Mouse (Mus musculus) forebrain, embryonic 13.5 days (tissue): ENCODE results near the gene Wfdc11. TPM values are rescaled to one million over a fixed set of nuclear protein-coding genes. Genes with fewer than 3 reads are reported as not detected.
A peak's percentile ranks its signal among the peaks of the same experiment; 100 is the strongest.

Experiments
- ATAC-seq: fragments of 200-750 bp; cut with Nextera tagmentation; 2 replicates; pipeline ENCODE4 v1.8.0; 2017
- H3K27ac ChIP-seq: fragments of 300-500 bp; sonication (generic); 2 replicates; pipeline ENCODE4 v1.5.1; 2015; ENCODE audit warnings: inconsistent platforms, mild to moderate bottlenecking, moderate library complexity
- H3K27me3 ChIP-seq: fragments of 300-500 bp; sonication (generic); 2 replicates; pipeline ENCODE4 v1.6.1; 2015; ENCODE audit warnings: mild to moderate bottlenecking, inconsistent platforms
- H3K36me3 ChIP-seq: fragments of 300-500 bp; sonication (generic); 2 replicates; pipeline ENCODE4 v1.6.1; 2015; ENCODE audit warnings: mild to moderate bottlenecking, inconsistent platforms; ENCODE audit not compliant: poor library complexity, severe bottlenecking
- H3K4me1 ChIP-seq: fragments of 300-500 bp; sonication (generic); 2 replicates; pipeline ENCODE4 v1.6.1; 2015; ENCODE audit warnings: inconsistent platforms
- H3K4me2 ChIP-seq: fragments of 300-500 bp; sonication (generic); 2 replicates; pipeline ENCODE4 v1.6.1; 2015; ENCODE audit warnings: inconsistent platforms, mild to moderate bottlenecking, moderate library complexity
- H3K4me3 ChIP-seq: fragments of 300-500 bp; sonication (generic); 2 replicates; pipeline ENCODE4 v1.5.1; 2015; ENCODE audit warnings: mild to moderate bottlenecking, inconsistent platforms
- H3K9ac ChIP-seq: fragments of 300-500 bp; sonication (generic); 2 replicates; pipeline ENCODE4 v1.6.1; 2015; ENCODE audit warnings: mild to moderate bottlenecking, inconsistent platforms
- H3K9me3 ChIP-seq: fragments of 300-500 bp; sonication (generic); replicated peaks from 2 replicates; pipeline ENCODE4 v1.6.1; 2016; ENCODE audit warnings: inconsistent platforms
- WGBS: fragments of 180-500 bp; shearing (Covaris S2); methylation state at CpG from one replicate; pipeline ENCODE4 v1.1.7; 2015; 5-methylcytosine and 5-hydroxymethylcytosine counted together
- polyA plus RNA-seq: library from polyadenylated mRNA; unstranded; fragments of >200 nt; fragmentation: Nextera tagmentation; extraction: Ambion mirVana; gene quantifications from 2 replicates; pipeline ENCODE4 v1.2.1, GENCODE M21; 2015

The Wfdc11 gene
- polyA plus RNA-seq, 1 experiment from 2014 or later, result not detected

DNA sequence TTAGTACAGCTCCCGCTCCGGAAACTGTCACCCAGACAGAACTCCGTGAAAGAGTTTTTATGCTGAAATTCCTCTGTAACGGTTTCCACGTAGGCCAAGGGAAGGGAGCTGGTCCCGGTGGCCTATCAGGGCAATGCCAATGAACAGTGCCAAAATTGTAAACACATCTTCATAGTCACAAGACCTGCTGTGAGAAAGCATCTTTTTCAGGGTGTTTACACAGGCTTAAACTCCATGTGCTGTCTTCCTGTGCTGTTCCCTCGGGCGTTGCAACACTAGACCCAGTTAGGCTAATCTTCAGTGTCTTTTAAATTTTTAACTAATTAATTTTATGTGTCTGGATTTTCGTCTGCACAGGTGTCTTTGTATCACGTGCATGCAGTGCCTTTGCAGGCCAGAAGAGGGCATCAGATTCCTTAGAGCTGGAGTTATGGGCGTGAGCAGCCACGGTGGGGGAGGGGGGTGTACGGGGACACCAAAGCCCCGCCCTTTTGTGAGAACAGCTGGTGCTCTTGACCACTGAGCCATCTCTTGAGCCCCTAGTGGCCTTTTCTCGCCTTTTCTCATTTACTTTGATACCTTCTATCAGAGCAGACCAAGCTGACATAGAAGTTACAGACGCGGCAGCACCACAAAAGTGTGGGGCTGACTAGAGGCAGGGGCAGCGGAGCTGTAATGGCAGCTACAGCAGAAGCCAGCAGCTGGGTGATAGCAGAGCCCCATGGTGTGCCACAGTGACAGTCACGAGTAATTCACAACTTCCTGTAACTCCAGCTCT lies 5.2 kb upstream of the Wfdc11 start:
- Histone ChIP-seq H3K4me3 (peak overlapping the region; percentile 29), H3K27ac (no peak overlapping the region), H3K9ac (no peak overlapping the region), H3K36me3 (no peaks in the 10 kb centered on the region), H3K4me2 (peak overlapping the region; percentile 58), H3K4me1 (0 out of 2 replicates have a peak, but pooled peaks cover 11% of the 10 kb centered on the region), H3K9me3 (no peaks in the 10 kb centered on the region), H3K27me3 (no peaks in the 10 kb centered on the region)
- 19% methylated on average over 19 of the region's 19 CpGs for WGBS
- peak; percentile 55; the same call in 1 of the 2 replicates for ATAC-seq

DNA sequence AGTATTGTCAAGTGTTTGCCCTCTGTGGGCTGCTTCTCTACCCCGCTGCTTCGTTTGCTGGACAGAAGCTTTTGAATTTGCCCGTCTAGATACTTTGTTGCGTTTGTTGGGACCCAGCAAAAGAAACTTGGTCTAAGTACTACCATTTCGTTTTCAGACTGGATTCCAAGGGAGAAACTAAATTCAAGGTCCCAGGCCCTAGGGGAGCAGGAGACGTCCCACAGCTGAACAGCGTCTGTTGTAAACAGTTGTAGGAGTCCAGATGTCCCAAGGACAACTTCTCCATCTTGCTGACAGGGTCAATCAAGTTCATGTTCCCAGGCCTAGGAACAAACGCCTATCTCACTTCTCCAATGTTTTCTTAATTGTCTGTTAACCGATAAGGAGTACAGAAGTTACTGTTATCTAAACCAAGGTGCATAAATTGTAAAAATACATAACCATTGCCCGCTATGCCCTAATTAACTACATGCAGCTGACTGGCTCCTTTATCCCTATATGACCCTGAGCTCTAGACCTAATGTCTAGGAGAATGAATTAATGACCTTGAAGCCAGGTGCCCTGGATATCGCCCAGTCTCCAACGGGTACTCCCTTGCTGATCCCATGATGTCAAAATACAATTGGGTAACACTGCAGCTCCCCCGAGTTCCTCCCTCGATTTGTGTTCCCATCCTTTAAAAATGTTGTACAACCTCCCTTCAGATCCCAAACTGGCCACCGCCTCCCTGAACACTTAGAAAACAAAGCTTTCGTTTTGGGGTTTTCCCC lies 3.2 kb upstream of the Wfdc11 start:
- H3K4me1 ChIP-seq, result 0 out of 2 replicates have a peak, but pooled peaks cover 11% of the 10 kb centered on the region
- no peak for ATAC-seq
- WGBS, result 91% methylated on average over 16 of the region's 16 CpGs
- no peaks in the 10 kb centered on the region for H3K9me3 ChIP-seq
- H3K4me3 ChIP-seq, result no peak overlapping the region
- H3K27ac ChIP-seq, result no peak overlapping the region
- no peak overlapping the region for H3K9ac ChIP-seq
- no peak overlapping the region for H3K4me2 ChIP-seq
- no peaks in the 10 kb centered on the region for H3K27me3 ChIP-seq
- H3K36me3 ChIP-seq, result no peaks in the 10 kb centered on the region

DNA sequence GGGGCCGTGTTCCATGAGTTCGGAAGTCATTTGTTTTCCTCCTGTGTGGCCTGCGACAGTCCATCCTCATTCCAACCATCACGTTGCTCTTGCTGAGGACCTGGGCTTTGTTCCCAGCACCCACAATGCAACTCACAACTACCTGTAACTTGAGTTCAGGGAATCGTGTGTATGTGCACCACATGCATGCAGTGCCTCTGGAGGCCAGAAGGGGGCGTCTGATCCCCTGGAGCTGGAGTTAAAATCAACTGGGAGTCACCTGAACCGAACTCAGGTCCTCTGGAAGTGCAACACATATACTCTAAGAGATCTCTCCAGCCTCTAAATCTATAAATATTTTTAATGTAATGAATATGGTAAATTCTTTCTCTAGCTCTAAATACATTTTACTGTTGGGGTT lies 2.2 kb upstream of the Wfdc11 start:
- H3K4me1 ChIP-seq, result 0 out of 2 replicates have a peak, but pooled peaks cover 11% of the 10 kb centered on the region
- no peaks in the 10 kb centered on the region for H3K9me3 ChIP-seq
- no peak overlapping the region for H3K9ac ChIP-seq
- ATAC-seq, result no peak
- H3K36me3 ChIP-seq, result no peaks in the 10 kb centered on the region
- no peak overlapping the region for H3K4me2 ChIP-seq
- no peak overlapping the region for H3K27ac ChIP-seq
- no peaks in the 10 kb centered on the region for H3K27me3 ChIP-seq
- no peak overlapping the region for H3K4me3 ChIP-seq
- 73% methylated on average over 7 of the region's 7 CpGs for WGBS

DNA sequence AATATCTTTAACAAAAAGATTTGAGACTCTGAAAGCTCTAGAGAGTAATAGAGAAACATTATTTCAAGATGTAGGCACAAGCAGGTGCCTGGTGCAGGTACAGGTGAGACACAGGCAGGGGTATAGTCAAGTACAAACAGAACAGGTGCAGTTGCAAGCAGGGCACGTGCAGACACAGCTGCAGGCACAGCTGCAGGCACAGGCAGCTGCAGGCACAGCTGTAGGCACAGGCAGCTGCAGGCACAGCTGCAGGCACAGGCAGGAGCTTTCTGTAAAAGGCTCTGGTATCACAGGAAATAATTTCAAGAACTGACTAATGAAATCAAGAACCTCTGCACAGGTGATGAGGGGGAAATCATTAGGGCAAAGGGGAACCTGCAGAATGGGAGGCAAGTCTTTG lies 2.9 kb downstream of the Wfdc11 start:
- H3K4me2 ChIP-seq, result no peak overlapping the region
- 41% methylated on average over 1 of the region's 1 CpGs for WGBS

DNA sequence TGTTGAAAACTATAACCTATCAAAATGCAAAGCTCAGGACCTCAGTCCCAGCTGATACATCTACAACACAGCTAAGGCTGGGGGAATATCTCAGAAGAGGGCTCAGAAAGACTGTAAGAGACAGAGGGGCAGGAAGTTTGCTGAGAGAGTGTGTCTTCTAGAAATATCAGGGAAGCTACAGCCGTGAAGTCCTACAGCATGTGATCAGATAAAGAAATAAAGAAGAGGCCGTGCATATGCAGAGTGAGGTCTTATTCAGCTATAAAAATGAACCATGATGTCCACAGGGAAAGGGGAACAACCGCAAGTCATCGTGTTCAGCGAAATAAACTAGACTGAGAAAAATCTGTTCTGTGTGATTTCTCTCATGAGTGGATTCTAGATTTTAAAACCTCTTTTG lies 3.6 kb downstream of the Wfdc11 start:
- H3K9me3 ChIP-seq, result 0 out of 2 replicates have a peak, but pooled peaks cover 3% of the 10 kb centered on the region
- H3K4me1 ChIP-seq, result no peaks in the 10 kb centered on the region
- no peaks in the 10 kb centered on the region for H3K36me3 ChIP-seq
- ATAC-seq, result no peak
- 90% methylated on average over 5 of the region's 5 CpGs for WGBS
- no peak overlapping the region for H3K4me2 ChIP-seq
- no peaks in the 10 kb centered on the region for H3K27me3 ChIP-seq
- H3K4me3 ChIP-seq, result no peak overlapping the region
- H3K27ac ChIP-seq, result no peak overlapping the region
- H3K9ac ChIP-seq, result no peak overlapping the region

More for the DNA sequence above, 2.9 kb downstream of the Wfdc11 start:
- no peak for ATAC-seq
- Histone ChIP-seq H3K9ac (no peak overlapping the region), H3K4me1 (no peaks in the 10 kb centered on the region), H3K36me3 (no peaks in the 10 kb centered on the region), H3K27me3 (no peaks in the 10 kb centered on the region), H3K27ac (no peak overlapping the region), H3K4me3 (no peak overlapping the region), H3K9me3 (0 out of 2 replicates have a peak, but pooled peaks cover 3% of the 10 kb centered on the region)

DNA sequence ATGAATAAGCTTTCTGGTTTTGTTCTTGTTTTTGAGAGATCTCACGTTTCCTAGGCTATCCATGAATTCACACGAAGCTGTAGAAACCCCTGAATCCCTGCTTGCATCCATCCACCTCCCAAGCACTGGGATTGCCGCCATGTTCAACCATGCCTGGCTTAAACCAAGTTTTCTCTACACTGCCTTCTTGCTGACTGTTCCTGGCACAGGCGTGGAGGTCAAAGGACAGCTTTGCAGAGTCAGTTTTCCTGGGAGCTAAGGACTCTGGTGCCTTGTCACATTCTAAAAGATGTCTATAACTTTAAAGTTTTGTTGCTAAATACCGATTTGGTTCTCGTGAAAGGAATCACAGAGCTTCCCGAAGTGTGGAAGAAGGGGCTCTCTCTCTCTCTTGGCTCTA lies 9.0 kb downstream of the Wfdc11 start:
- no peaks in the 10 kb centered on the region for H3K27me3 ChIP-seq
- H3K9me3 ChIP-seq, result 0 out of 2 replicates have a peak, but pooled peaks cover 3% of the 10 kb centered on the region
- H3K27ac ChIP-seq, result no peak overlapping the region
- no peaks in the 10 kb centered on the region for H3K36me3 ChIP-seq
- H3K4me1 ChIP-seq, result no peaks in the 10 kb centered on the region
- ATAC-seq, result no peak
- H3K4me2 ChIP-seq, result no peak overlapping the region
- WGBS, result 90% methylated on average over 7 of the region's 7 CpGs
- no peak overlapping the region for H3K9ac ChIP-seq
- H3K4me3 ChIP-seq, result no peak overlapping the region

DNA sequence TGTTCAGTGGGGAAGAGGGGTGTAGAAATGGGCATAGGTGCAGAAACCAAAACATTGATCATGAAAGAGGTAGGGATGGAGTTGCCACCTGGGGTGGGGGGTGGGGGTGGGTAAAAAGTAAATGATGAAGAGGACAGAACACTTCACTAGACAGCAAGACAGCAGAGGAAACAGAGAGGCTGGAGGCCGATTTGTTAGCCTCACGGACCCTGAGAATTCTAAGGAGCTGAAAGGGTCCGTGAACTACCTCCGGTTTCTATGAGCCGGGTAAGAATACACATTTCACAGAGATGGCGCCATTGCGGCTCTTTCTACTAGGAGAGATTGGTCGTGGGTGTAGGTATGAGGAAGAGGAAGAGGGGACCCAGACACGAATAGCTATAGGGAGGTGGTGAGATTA lies 17.4 kb downstream of the Wfdc11 start, which contains the start of gene Wfdc9:
Gene Wfdc9 (minus strand): TSS at position 101 of the 400 bp plus-strand sequence.
- no peaks in the 10 kb centered on the region for H3K36me3 ChIP-seq
- no peak within 1 kb of the TSS for H3K27ac ChIP-seq
- H3K9ac ChIP-seq, result no peak within 1 kb of the TSS
- H3K4me3 ChIP-seq, result no peak within 1 kb of the TSS
- no peak for ATAC-seq
- no peaks in the 10 kb centered on the region for H3K4me1 ChIP-seq
- WGBS, result 79% methylated on average over 9 of the region's 9 CpGs
- H3K27me3 ChIP-seq, result no peaks in the 10 kb centered on the region
- no peaks in the 10 kb centered on the region for H3K9me3 ChIP-seq
- no peak within 1 kb of the TSS for H3K4me2 ChIP-seq

DNA sequence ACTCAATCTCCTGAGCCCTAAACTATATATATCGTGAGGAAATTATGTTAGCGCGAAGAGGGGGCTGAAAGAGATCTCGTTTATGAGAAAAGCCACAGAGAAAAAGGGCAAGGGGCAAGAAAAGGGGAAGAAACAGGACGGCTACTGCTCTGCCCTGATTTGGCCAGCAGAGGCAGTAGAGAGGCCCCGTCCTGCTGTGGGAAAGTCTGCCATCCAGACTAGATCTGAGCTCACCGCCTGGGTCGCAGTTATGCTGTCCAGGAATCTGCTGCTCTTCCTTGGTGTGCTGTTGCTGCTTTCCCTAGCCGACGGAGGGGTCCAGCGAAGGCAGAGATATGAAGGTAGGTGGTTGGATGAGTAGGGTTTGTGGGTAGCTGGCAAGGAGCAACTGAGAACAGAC lies 18.0 kb downstream of the Wfdc11 start, which contains the start of gene Wfdc10:
Gene Wfdc10 (plus strand): TSS at position 189 of the 400 bp plus-strand sequence.
- Histone ChIP-seq H3K36me3 (no peaks in the 10 kb centered on the region), H3K27me3 (no peaks in the 10 kb centered on the region), H3K4me3 (no peak within 1 kb of the TSS), H3K9ac (no peak within 1 kb of the TSS), H3K4me1 (no peaks in the 10 kb centered on the region), H3K9me3 (no peaks in the 10 kb centered on the region), H3K27ac (no peak within 1 kb of the TSS), H3K4me2 (no peak within 1 kb of the TSS)
- no peak for ATAC-seq
- 20% methylated on average over 11 of the region's 11 CpGs for WGBS

DNA sequence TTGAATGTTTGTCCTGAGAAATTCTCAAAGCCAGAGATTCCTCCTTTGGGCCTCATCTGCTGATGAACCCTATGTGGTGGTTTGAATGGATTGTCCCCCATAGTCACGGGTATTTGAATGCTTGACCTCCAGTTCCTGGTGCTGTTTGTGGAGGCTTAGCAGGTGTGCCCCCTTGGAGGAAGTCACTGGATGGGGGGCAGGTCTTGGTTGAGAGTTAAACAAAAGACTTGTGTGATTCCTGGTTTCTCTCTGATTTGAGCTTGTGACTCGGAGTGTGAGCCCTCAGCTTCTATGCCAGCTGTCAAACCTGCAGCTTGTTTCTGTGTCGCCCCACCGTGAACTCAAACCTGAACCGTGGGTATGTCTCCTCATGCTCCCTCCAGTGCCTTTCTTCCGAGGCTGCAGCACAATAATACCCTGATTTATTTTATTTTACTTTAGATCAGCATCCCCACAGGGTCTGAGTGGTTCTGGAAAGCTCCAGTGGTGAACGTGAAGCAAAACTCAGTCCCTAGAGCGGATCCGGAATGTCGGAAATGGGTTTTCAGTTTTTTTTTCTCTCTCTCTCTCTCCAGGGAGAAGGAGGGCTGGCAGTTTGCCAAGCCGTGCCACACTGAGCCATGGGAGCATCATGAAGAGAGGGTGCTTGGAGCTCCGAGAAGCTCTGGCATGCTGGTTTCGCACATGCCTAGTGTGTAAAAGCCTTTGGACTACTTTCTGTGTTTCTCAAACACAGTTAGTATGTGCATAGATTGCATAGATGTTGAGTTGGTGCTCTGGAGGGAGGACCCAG lies 31.8 kb downstream of the Wfdc11 start:
- Histone ChIP-seq H3K36me3 (no peaks in the 10 kb centered on the region), H3K4me3 (no peak overlapping the region), H3K4me2 (no peak overlapping the region), H3K4me1 (0 out of 2 replicates have a peak, but pooled peaks cover 5% of the 10 kb centered on the region), H3K27ac (no peak overlapping the region), H3K27me3 (no peaks in the 10 kb centered on the region), H3K9ac (no peak overlapping the region), H3K9me3 (no peaks in the 10 kb centered on the region)
- 75% methylated on average over 13 of the region's 13 CpGs for WGBS
- no peak for ATAC-seq

DNA sequence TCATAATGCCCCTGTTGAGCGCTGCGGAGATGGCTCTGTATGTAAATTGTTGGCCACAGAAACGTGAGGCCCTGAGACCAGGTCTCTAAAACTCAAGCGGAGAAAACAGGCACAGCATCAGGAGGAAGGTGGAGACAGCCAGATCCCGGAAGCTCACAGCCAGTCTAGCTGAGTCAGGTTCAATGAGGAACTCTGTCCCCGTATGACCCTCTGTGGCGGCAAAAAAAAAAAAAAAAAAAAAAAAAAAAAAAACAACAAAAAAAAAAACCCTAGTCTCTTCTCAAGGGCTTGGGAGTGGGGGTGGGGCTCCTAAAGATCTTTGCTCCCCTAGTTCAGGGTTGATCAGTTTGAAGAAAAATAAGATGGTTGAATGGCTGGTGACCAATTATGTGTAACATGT lies 32.8 kb downstream of the Wfdc11 start:
- no peaks in the 10 kb centered on the region for H3K27me3 ChIP-seq
- no peak overlapping the region for H3K9ac ChIP-seq
- no peaks in the 10 kb centered on the region for H3K36me3 ChIP-seq
- WGBS, result 72% methylated on average over 7 of the region's 7 CpGs
- H3K9me3 ChIP-seq, result no peaks in the 10 kb centered on the region
- ATAC-seq, result no peak
- H3K4me2 ChIP-seq, result no peak overlapping the region
- H3K27ac ChIP-seq, result no peak overlapping the region
- H3K4me3 ChIP-seq, result no peak overlapping the region
- 0 out of 2 replicates have a peak, but pooled peaks cover 5% of the 10 kb centered on the region for H3K4me1 ChIP-seq

DNA sequence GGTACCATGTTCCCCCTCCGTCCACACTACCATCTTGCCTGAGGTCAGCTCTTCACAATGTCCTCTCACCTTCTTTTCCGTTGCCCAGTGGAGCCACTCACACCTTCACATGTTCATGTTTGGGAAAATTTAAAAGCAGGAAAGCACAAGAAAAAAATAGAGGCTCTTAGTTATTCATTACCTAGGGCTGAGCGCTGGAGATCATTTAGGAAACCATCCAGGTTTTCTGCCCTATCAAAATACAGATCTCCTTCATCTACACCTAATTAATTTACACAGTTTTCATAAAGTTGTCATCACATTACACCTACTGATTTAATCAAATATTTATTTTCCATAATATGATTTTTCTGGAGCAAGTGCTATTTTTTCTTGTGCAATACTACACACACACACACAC lies 35.2 kb downstream of the Wfdc11 start, which contains the start of gene Wfdc16:
Gene Wfdc16 (minus strand): TSS at position 101 of the 400 bp plus-strand sequence.
- Histone ChIP-seq H3K4me1 (0 out of 2 replicates have a peak, but pooled peaks cover 5% of the 10 kb centered on the region), H3K27ac (no peak within 1 kb of the TSS), H3K4me2 (no peak within 1 kb of the TSS), H3K36me3 (no peaks in the 10 kb centered on the region), H3K9me3 (no peaks in the 10 kb centered on the region), H3K27me3 (no peaks in the 10 kb centered on the region), H3K4me3 (no peak within 1 kb of the TSS), H3K9ac (no peak within 1 kb of the TSS)
- no peak for ATAC-seq
- 86% methylated on average over 3 of the region's 3 CpGs for WGBS
